Mouse (Mus musculus) E14TG2a.4 (cell line): ENCODE results near the gene D2hgdh.
"Not testable (repeated sequence)": the region's sequence is repeated elsewhere in the genome, so short reads cannot be mapped to it uniquely, and the experiment has no call there.

ENCODE experiments used
- CTCF ChIP-seq: conservative IDR thresholded peaks from 2 replicates; pipeline ENCODE4 v1.5.1; 2014; ENCODE audit warnings: low read length
- NANOG ChIP-seq: IDR thresholded peaks from 2 replicates; pipeline ENCODE4 v1.6.1; 2014; ENCODE audit warnings: borderline replicate concordance, low read length, mixed read lengths

DNA sequence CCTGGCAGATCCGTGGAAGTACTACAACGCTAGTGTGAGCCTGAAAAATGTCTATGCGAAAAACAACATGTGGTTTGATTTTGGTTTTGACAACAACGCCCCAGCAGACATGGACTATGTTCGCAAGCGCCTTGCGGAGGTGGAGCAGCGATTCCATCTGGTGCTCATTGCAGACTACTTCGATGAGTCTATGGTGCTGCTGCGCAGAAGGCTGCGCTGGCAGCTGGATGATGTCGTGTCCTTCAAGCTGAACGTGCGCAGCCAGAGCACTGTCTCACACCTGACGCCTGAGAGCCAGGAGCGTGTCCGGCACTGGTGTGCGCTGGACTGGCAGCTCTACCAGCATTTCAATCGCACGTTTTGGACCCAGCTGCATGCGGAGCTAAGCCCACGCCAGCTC, 49.7 kb downstream of the D2hgdh start:
- not testable (repeated sequence) for TF ChIP-seq CTCF, NANOG
